Mouse (Mus musculus): ENCODE data around the gene B230217C12Rik.
"Not testable (repeated sequence)": the region's sequence is repeated elsewhere in the genome, so short reads cannot be mapped to it uniquely, and the experiment has no call there.

B230217C12Rik gene

DNA sequence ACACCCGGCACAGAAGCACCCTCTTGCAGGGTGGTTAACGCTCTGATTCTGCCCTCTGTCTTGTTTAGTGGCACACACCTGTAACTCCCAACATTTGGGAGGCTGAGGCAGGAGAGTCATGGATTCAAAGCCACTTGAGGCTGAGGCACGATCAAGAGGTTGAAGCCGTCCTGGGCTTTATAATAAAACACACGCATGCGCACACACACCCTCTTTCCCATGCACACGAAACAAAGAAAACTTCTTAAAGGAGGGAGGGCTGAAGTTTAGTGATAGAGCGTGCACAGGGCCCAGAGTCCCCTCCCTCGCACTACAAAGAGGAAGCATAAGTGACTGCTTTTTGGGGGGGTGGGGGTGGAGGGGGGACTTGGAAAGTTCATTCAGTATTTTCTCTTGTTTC, 14.6 kb upstream of the B230217C12Rik start:
- DNase-seq (ENCODE audit: low spot score in 2 of 2), result no peak

DNA sequence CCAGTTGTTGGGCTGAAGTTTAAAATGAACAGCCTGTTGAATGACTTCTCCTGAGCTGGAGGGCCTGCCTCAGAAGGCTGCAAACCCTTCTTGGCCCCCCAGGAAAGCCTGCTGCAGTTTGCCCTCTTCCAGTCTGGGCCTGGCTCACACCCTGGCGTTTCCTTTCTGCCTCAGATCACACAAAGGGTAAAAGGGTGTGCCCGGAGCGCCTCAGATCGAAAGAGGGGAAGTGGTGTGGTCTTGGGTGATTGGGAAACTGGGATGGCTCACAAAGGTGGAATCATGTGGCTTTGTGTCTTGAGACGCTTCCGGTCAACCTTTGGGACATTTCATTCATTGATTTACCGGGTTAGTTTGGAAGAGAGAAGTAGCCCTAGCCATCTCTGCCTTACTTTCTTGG, 14.2 kb upstream of the B230217C12Rik start:
- DNase-seq (ENCODE audit: low spot score in 2 of 2), result no peak

DNA sequence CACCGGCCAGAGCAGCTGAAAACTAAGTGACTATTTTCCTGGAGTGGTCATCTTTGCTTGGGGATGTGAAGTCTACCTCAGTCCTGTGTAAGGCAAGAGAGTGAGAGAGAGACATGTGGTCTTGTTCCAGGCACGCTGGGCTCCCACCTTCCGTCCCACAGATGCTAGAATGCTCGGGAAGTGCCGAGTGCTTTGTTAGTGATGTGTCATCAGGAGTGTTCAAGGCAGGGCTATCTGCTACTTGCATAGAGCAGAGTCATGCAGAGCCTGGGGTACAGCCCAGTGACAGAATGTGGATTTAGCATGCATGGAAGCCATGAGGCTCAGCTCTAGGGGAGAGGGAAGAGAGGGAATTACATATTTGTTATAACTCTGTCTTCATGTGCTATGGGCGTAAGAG, 12.9 kb upstream of the B230217C12Rik start:
- no peak for DNase-seq (ENCODE audit: low spot score in 2 of 2)

DNA sequence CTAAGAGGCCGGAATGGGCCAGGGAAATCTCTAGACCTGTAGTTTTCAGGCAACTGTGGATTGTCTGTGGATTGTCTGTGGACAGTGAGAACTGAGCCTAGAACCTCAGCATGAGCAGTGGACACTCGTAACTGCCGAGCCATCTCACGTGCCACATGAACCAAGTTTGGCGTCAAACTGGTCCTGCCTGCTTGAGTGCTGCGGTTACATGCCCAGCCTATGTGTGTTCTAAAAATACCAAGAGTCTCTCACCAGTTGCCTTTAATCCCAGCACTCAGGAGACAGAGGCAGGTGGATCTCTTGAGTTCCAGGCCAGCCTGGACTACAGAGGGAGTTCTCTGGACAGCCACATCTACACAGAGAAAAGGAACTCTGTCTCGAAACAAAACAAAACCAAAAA, 11.2 kb upstream of the B230217C12Rik start:
- DNase-seq (ENCODE audit: low spot score in 2 of 2), result no peak

DNA sequence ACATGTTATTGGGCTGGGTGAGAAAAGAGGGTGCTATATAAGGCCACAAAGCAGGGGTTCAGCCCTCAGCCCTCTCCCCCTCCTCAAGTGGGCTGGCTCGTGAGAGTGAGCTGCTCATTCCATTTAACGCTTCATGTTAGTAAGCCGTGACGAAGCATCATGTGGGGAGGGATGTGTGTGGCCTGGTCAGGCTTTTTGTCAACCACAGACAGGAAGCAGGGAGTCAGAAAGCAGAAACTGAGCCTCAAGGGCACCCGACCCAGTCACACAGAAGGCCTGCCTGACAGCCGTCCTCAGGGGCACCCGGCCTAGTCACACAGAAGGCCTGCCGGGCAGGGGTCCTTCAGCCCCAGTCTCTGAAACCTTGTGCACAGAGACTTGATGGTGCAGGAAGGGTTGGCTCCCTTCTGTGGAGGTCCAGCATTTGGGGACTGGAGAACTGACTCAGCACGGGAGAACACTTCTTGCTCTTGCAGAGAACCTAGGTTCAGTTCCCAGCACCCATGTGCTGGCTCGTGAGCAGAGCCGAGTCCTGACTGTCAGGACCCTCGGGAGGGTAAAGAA, 10.6 kb upstream of the B230217C12Rik start:
- no peak for DNase-seq (ENCODE audit: low spot score in 2 of 2)

DNA sequence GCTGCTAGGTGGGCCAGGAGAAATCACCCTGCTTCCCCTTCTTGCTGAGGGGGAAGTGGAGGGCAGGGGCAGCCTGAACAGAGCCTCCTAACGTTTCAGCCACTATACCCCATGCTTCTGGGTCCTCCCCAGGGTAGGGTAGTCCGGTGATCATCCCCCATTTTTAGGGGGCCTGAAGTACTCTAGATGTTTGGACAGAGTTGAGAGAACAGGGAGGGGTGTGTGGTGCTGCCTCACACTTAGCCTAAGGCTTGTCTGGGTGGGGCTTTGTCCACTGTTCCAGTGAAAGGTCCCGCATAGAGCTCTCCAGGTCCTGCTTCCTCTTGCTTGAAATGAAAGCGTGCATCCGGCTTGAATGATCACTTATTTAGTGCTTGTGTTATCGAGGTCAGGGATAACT, 10.1 kb upstream of the B230217C12Rik start:
- no peak for DNase-seq (ENCODE audit: low spot score in 2 of 2)

DNA sequence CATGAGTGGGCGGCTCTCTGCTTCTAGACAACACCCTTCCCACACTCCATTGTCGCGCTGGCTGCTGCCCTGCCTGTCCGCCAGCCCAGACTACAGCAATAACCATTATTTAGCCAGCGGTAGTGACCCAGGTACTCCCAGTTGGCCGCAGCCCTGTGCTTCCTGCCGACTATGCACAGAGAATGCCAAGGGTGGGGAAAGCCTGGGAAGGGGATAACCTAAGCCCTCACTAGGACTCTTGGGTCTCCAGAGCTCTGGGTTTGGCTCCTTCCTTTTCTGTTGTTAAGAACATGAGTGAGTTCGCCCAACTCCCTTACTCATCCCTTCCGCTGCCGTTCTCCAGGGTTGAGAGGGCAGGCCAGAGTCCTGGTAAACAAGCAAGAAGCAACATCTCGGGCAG, 8.6 kb upstream of the B230217C12Rik start:
- no peak for DNase-seq (ENCODE audit: low spot score in 2 of 2)

DNA sequence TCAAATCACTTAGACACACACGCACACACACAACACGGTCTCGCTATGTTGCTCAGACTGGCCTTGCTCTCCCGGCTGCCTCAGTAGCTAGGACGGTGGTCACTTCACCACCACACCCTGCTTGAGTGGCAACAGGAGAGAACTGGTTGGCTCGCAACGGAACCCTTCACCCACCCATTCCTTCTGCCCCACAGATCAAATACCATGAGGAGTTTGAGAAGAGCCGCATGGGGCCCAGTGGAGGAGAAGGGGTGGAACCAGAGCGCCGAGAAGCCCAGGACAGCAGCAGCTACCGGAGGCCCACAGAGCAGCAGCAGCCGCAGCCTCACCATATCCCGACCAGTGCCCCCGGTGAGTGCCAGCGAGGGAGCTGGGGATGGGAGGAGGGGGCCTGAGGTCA, 7.2 kb upstream of the B230217C12Rik start:
- DNase-seq (ENCODE audit: low spot score in 2 of 2), result no peak

DNA sequence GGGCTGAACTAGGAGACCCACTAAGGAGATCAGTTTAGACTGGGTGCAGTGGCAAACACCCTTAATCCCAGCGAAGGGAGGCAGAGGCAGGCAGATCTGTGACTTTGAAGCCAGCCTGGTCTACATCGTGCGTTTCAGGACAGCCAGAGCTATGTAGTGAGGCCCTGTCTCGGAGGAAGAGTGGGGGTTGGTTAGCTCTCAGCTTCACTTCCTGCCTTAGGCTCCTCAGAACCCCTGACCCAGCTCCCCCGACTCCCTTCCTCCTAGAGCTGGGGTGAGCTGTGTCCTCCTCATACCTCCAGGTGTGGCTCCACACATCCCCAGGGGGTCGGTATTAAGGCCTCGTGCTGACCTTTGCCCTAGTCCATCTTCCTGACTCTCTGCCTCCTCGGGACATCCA, 4.0 kb upstream of the B230217C12Rik start:
- DNase-seq (ENCODE audit: low spot score in 2 of 2), result no peak

DNA sequence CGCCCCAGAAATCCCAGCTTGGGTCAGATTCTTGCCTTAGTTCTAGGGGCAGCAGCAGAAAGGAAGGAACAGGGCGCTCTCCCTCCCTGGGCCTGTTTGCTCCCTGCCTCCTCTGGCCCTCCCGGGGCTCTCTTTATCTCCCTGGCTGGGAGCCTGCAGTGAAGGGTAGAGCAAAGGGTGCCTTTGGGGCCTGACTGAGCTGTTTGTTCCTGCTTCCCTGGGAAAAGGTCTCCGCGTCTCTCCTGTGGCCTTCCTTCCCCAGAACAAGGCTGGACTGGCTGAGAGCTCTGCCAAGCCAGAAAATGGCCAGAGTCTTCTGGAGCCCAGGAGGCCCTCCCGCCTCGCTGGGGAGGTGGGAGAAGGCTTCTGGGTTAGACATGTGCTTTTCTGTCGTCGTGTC, 3.5 kb upstream of the B230217C12Rik start:
- DNase-seq (ENCODE audit: low spot score in 2 of 2), result not testable (repeated sequence)

DNA sequence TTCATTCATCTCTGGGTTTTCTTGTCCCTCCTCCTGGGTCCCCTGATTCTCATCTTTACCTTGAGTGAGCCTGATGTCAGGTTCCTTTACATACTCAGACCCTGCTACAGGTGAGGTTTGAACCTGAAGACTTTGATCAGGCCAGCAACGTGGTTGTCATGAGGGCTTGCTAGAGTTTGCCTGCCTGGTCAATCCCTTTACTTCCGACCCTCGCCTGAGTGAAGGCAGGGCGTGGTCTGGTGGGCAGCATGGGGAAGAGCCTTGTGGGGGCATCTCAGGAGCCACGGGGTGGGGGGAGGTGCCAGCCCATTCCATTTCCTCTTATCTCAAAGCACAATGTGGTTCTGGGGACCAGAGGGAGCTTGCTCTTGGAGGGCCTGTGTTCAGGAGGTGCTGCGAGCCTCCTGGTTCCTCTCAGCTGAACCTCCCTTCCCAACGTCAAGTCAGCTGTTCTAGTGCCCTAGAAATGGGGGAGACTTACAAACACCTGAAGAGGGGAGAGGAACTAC, 2.9 kb upstream of the B230217C12Rik start:
- DNase-seq (ENCODE audit: low spot score in 2 of 2), result no peak

DNA sequence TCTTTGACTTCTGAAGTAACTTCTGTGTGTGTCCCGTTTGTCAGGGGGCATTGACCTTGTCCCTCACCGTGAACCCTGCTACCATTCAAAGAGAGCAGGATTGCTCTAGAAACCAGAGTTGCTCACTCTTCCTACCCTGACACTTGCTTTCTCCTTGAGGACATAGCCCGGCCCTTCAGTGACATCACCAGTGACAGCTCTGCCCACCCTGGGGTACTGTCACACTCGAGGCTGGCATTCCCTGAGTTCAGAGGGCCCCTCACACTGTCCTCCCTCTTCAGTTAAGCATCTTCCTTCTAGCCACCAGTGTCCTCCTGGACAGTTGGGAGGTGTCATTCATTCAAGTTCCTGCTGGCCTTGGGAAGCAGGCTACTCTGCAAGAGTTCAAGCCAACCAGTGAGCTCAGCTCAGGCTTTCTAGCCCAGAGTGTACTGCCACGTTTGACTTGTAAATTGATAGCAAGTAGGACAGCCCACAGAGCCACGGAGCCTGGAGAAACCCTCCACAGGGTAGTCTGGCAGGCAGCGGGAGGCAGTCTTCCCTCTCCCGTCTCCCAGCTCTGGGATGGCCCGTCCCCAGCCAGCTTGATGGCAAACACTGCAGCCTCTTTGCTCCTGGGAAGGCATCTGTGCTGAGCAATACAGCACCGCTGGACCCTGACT, 1.7 kb upstream of the B230217C12Rik start:
- DNase-seq (ENCODE audit: low spot score in 2 of 2), result no peak

DNA sequence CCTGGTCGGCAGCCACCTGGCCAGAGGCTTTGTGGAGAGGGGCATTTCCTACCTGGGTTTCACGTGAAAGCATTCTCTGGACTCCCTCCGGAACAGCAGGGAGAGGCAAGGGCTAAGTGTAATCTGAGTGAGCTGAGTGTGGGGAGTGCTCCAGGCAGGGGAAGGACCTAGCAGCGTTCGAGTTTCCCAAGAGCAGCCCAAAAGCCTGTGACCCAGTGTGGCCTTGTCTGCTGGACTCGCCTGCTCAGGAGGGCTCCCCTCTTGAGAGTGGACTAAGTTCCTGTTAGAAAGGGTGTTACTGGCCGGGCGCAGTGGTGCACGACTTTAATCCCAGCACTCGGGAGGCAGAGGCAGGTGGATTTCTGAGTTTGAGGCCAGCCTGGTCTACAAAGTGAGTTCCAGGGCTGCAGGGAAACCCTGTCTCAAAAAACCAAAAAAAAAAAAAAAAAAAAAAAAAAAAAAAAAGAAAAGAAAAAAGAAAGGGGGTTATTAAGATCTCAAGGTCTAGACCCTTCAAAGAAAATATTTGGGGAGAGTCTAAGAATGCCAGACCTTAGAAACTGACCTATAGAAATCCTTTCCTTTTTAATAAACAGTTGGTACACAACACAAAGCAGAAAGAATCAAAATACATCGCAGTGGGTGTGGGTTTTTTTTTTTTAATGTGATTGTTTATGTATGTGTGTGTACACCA, 992 bp upstream of the B230217C12Rik start:
- no peak for DNase-seq (ENCODE audit: low spot score in 2 of 2)

DNA sequence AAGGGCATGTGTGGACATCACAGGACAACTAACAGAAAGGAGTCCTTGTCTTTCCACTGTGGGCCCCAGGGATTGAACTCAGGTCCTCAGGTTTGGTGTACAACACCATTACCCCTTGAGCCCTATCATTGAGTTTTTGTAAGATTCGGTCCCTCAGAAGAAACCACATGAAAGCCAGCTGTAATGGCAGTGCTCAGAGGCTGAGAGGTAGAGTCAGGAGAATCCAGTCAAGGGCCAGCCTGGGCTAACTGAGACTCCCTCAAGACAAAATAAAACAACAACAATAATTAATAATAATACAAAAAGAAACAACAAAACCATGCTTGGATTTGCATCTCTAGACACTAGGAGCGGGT, 467 bp upstream of the B230217C12Rik start:
- DNase-seq (ENCODE audit: low spot score in 2 of 2), result no peak

DNA sequence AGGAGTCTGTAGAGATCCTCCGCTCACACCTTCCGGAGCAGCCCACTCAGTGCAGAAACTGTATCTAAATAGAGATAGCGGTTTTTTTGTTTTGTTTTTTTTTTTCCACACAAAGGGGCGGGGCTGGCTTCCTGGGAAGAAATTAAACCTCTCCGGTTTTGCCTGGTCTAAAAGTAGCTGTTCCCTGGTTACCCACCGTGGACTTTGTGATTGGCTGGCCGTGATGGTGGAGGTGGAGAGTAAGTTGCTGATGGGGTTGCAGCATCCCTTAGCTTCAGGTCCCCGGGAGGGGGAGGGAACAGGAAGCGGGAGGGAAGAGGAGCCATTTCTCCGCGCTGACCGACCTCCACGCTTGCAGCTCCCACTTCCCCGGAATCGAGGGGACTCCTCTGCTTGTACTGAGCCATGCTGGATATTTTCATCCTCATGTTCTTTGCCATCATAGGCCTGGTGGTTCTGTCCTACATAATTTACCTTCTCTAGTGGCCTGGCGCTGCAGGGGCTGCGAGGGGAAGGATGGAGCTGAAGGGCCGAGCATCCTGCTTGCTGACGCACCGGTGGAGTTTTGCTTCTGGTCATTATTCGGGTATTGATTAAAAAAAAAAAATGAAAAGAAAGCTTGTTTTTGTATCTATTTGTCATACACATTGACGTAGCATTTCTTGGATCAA, 546 bp downstream of the B230217C12Rik start:
- peak in 1 of 2 experiments; percentile 62 for DNase-seq (ENCODE audit: low spot score in 2 of 2)

DNA sequence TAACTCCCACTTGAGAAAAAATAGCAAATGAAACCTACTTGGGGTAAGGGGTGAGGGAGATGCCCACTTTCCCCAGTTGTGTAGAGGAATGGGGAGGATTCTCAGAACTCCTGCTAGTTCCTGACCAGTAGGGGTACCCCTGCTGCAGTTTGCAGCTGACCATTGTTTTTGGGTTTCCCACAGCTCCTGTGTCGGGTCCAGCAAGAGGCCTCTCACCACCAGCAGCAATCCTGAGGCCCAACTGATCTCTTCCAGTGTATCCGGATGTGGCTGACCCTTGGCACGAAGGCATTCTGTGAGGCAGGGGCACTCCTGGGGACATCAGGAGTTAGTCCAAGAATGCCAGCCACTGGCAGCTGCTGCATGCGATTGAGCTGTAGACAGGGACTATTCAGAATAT, 1.4 kb downstream of the B230217C12Rik start:
- DNase-seq (ENCODE audit: low spot score in 2 of 2), result no peak

DNA sequence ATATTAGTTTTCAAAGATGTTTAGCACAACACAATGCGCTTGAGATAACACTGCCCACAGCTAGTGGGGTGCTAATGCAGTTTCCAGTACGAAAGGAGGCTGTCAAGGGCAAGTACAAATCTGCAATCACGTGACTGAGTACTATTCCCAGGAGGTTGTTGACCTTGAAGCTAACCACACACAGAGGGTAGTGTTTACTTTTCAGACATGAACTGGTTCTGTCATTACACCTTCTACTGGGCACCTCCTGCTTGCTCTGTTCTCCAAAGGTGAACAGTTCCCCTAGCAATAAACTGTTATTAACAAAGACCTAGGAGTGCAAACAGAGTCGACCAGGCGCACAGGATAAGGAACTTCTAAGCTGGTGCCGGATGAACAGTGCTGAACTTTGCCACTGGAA, 9.8 kb downstream of the B230217C12Rik start:
- DNase-seq (ENCODE audit: low spot score in 2 of 2), result no peak

DNA sequence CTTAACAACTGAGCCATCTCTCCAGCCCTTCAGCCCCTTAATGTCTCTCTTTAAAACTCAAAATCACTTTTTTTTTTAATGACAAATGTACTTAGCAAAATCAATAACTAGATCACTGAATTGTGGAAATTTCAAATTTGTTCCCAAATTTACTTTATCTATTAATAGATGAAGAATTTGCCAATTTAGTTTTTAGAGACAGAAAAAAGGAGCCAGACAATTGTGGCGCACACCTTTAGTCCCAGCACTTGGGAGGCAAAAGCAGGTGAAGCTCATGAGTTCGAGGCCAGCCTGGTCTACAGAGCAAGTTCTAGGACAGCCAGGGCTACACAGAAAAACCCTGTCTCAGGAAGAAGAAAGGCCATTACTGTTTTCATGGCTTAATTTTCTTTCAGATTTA, 11.0 kb downstream of the B230217C12Rik start:
- no peak for DNase-seq (ENCODE audit: low spot score in 2 of 2)

DNA sequence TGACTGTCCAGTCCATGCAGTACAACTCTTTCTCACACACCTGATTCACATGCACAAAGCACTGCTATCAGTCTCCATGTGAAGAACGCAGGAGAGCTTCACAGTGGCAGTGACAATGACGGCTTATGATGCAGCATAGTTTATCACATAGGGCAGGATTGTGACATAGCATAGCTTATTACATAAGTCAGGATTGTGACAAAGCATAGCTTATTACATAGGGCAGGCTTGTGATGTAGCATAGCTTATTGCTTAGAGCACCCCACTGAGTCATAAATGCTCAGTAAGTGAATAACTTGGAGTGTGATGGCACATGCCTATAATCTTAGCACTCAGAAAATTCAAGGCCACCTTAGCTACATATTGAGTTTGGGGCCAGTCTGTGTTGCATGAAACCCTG, 14.9 kb downstream of the B230217C12Rik start:
- no peak for DNase-seq (ENCODE audit: low spot score in 2 of 2)

DNA sequence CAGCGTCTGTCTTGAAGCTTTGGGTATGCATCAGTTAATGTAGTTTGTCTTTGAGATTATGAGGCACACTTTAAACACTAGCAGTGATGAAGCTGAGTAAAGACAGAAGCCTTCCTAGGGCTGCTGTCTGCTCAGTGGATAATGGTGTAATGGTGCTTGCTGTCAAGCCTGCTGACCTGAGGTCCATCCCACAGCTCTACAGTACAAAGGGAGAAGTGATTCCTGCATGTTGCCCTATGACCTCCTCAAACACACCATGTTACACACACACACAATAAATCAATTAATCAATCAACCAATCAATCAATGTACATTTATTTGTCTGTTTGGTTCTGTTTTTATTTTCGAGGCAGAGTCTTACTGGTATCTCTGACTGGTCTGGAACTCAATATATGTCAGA, 21.6 kb downstream of the B230217C12Rik start:
- DNase-seq (ENCODE audit: low spot score in 2 of 2), result no peak

DNA sequence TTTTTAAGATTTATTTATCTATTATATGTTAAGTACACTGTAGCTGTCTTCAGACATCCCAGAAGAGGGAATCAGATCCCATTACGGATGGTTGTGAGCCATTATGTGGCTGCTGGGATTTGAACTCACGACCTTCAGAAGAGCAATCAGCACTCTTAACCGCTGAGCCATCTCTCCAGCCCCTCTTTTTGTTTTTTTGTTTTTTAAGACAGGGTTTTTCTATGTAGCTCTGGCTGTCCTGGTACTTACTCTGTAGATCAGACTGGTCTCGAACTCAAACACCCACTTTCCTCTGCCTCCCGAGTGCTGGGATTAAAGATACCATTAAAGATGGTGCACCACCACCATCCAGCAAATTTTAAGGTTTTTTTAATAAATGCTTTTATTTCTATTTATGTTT, 24.8 kb downstream of the B230217C12Rik start:
- no peak for DNase-seq (ENCODE audit: low spot score in 2 of 2)

DNA sequence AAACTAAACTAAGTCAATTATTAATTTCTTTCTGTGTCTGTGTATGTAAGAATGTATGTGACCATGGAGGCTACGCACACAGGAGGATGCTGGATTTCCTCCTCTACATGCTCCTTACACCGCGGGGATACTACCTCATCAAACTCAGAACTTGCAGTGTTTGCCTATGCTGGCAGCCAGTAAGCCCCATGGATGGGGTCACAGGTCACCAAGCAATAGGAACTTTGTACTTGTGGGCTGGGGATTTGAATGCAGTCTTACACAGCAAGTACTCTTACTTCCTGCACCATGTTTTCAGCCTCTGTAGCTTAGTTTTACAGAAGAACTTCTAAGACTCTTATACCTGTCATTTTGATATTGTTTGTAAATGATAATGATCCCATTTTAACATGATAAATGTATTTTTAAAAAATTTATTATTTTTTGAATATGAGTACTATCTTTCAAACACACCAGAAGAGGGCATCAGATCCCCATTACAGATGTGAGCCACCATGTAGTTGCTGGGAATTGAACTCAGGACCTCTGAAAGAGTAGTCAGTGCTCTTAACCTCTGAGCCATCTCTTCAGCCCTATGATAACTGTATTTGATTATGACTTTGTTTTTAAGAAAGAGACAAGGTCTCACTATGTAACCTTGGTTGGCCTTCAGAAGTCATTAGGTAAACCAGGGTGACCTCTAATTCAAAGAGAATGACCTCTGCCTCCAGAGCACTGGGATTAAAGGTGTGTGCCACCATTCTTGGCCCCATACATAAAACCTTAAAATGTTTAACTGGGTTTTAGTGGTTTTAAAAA, 25.7 kb downstream of the B230217C12Rik start:
- DNase-seq (ENCODE audit: low spot score in 2 of 2), result no peak
